In the genomic region with DNA sequence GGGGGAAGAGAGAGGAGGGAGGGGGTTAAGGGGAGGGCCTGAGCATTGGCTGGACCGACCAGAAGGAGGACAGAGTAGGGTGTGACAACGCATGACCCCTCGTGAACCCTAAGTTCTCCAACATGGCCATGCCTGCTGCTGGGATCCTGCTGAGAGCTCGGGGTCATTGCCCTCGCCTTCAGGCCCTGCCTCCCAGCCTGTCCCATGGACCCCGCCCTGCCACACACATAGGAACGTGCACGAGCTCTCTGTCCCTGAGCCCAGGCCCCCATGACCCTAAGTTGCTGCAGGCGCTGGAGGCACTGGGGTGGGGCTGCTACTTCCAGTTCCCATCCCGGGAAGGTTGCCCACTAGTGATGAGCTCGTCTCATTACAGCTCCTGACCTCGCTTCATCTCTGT, we compare ENCODE assay signal across 40 mouse cellular contexts. TPM values are rescaled to one million over a fixed set of nuclear protein-coding genes. Genes with fewer than 3 reads are reported as not detected.
"Had no signal": no experiment of that assay in that cellular context is flagged by ENCODE, and none has a peak within 500 bp of the region (broad histone marks: within the 10 kb centered on the region; RNA-seq: fewer than 3 reads in every experiment).

No protein-coding gene starts in this region.

RNA-seq across cellular contexts. Expression of a gene that starts 48.2 kb away (rescaled TPM):
- total RNA-seq: left cerebral cortex, postnatal 10 days; left cerebral cortex, postnatal 14 days; left cerebral cortex, postnatal 25 days; left cerebral cortex, postnatal 36 days; left cerebral cortex, postnatal 4 days; liver, adult 2 months; megakaryocyte progenitor cell, adult 5-6 weeks; megakaryocyte, adult 5-6 weeks; megakaryocyte-erythroid progenitor cell, adult 5-6 weeks; midbrain, postnatal 0 days; monocyte, adult 5-6 weeks had no signal
- polyA plus RNA-seq: limb, embryonic 10.5 days; limb, embryonic 11.5 days; limb, embryonic 12.5 days; limb, embryonic 13.5 days; limb, embryonic 14.5 days; limb, embryonic 15.5 days; liver, adult 2 months; liver, embryonic 11.5 days; liver, embryonic 12.5 days; liver, embryonic 13.5 days; liver, embryonic 14.5 days; liver, embryonic 15.5 days; liver, embryonic 16.5 days; liver, postnatal 0 days; lung, adult 2 months; lung, embryonic 14.5 days; lung, embryonic 15.5 days; lung, embryonic 16.5 days; lung, postnatal 0 days; macrophage; midbrain, embryonic 10.5 days; midbrain, embryonic 11.5 days; midbrain, embryonic 12.5 days; midbrain, embryonic 13.5 days; midbrain, embryonic 14.5 days; midbrain, embryonic 15.5 days; midbrain, embryonic 16.5 days; midbrain, postnatal 0 days; myocyte; neural tube, embryonic 11.5 days; neural tube, embryonic 12.5 days had no signal

RNA-seq across cellular contexts. Expression of a gene that starts 59.8 kb away (rescaled TPM):
- total RNA-seq: left cerebral cortex, postnatal 10 days; left cerebral cortex, postnatal 14 days; left cerebral cortex, postnatal 25 days; left cerebral cortex, postnatal 36 days; left cerebral cortex, postnatal 4 days; liver, adult 2 months; megakaryocyte progenitor cell, adult 5-6 weeks; megakaryocyte, adult 5-6 weeks; megakaryocyte-erythroid progenitor cell, adult 5-6 weeks; midbrain, postnatal 0 days; monocyte, adult 5-6 weeks had no signal
- polyA plus RNA-seq: limb, embryonic 10.5 days; limb, embryonic 11.5 days; limb, embryonic 12.5 days; limb, embryonic 13.5 days; limb, embryonic 14.5 days; limb, embryonic 15.5 days; liver, adult 2 months; liver, embryonic 11.5 days; liver, embryonic 12.5 days; liver, embryonic 13.5 days; liver, embryonic 14.5 days; liver, embryonic 15.5 days; liver, embryonic 16.5 days; liver, postnatal 0 days; lung, adult 2 months; lung, embryonic 14.5 days; lung, embryonic 15.5 days; lung, embryonic 16.5 days; lung, postnatal 0 days; macrophage; midbrain, embryonic 10.5 days; midbrain, embryonic 11.5 days; midbrain, embryonic 12.5 days; midbrain, embryonic 13.5 days; midbrain, embryonic 14.5 days; midbrain, embryonic 15.5 days; midbrain, embryonic 16.5 days; midbrain, postnatal 0 days; myocyte; neural tube, embryonic 11.5 days; neural tube, embryonic 12.5 days had no signal
